Mouse (Mus musculus) ovary, adult 10 weeks (tissue): Measurements from ENCODE around the gene Defb21. TPM values are rescaled to one million over a fixed set of nuclear protein-coding genes. Genes with fewer than 3 reads are reported as not detected.

Source experiments
- polyA plus RNA-seq: library from polyadenylated mRNA; stranded (reverse); fragments of 350-450 nt; fragmentation: Illumina TruSeq; extraction: RNeasy Lipid Tissue Mini Kit (QIAGEN cat#74804); gene quantifications from one replicate; pipeline ENCODE4 v1.2.3, GENCODE M21; 2014

Defb21 gene
- polyA plus RNA-seq: not detected

DNA sequence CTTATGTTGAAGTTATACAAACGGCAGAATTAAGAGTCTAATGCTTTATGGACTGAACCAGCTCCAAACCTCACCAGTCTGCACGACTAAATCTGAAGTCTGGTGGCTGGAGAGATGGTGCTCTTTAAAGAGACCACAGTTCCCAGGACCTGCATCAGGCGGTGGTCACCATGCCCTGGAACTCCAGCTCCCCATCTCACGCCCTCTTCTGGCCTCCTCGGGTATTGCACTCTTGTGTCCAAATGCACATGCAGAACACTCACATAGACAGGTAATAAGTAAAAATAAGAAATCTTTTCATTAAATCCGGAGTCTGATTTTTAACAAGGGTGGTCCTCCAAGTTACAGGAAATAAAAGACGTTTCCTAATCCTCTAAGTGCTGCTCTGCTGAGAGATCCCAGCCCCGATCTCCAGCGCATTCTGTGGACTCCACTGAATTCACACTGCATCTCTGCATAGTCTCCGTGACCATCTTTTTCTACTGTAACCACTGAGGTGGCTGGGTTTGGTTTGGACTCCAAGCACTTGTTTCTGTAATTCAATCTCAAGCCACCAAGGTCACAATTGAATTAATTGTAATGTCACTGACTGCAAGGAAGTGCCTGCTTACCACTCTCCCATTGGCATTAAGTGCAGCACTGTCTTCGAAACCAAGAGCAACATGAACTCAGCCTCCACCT lies at the start of gene Defb21:
Gene Defb21, plus strand, starts transcription at position 631 of the 681 bp plus-strand sequence.

DNA sequence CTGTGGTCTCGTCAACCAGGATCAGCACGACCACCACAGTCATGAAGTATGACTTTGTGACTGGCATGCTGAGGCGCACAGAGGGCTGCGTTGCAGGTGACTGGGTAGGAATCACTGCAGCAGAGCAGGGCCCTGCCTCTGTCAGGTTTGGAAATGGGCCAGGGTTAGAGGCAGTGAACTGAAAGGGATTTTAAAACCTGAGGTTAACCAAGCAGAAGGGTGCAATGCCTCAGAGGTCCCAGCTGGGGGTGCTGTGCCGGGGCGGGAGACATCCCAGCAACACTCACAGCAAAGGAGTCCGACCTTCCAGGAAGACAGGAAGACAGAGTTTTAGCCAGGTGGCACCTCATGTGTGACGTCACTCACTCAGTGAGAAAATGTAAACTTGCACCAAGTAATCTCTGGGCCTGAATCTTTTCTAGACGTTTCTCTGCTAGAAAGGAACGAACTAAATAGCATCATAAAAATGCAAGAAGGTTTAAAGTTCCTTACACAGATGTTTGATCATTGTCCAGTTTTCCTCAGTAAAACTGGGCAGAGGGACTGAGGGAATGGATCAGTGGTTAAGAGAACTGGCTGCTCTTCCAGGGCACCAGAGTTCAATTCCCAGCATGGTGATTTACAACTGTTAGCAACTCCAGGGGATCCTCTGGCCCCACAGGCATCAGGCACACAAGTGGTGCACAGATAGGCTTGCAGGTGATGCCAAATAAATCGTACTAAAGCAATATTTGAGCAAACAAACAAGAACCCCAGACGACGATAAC lies 32.4 kb upstream of the Defb21 start, which contains the start of gene Defb29:
Gene Defb29, minus strand, starts transcription at position 155 of the 767 bp plus-strand sequence.

GRCm38 (mm10) chr2:152569038-152569437 lies 3.5 kb upstream of the Defb21 start, which contains the start of gene Gm17416:
Gene Gm17416 (plus strand): TSS chr2:152569338.

DNA sequence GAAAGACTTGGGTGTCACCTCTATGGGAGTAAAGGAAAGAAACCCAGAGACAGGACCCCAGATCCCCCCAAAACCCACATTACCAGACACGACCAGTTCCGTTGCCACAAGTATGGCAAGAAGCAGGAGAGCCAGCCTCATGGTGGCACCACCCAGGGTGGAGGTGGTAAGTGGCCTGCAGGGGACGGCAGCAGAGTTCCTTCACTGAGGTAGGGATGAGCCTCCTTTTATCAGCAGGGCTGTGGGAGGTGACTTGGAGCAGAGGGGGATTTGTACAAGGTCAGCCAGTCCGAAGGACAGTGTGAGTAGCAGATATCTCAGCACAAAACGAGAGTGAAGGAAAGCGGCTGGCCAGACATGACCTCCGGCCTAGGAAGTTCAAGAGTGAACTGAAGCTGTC lies 7.6 kb downstream of the Defb21 start, which contains the start of gene Defb19:
Gene Defb19, minus strand, starts transcription at position 206 of the 400 bp plus-strand sequence.

GRCm38 (mm10) chr2:152599299-152599698 lies 26.8 kb downstream of the Defb21 start, which contains the start of gene Defb45:
Gene Defb45 (minus strand): TSS chr2:152599399.

DNA sequence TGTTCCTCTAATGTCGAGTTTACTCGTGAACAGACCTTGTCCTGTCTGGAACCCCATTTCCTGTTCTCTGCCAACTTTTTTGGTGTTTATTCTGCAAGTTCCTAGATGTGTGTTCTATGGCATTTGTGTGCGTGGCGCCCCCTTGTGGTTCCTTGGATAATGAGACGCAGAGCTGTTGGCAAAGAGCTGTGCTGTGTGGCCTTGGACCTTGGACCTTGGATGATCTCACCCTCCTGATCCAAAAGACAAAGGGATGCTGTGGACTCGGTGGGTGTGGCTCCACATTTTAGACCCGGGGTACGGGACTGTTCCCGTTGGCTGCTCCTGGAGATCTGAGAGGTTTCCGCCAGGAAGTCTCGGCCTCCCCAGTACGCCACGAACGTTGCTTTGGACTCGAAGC lies 31.5 kb downstream of the Defb21 start, which contains the start of gene Defb36:
Gene Defb36, plus strand, starts transcription at position 271 of the 400 bp plus-strand sequence.

DNA sequence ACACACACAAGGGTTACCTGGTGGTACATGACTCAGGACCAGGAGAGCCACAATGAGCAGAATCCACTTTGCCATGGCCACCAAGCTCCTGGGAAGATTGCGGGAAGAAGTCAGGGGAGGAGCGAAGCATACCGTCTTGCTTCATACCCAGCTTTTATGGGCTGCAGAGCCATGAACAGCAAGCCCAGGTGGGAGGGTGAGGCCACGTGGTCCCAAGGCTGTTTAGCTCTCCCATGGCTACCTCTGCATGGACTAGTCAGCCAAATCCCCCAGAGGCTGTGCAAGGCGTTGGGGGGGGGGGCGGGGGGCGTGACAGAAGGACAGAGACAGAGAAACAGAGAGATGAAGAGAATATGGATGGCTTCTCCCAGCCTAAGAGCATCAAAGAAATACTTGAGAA lies 50.4 kb downstream of the Defb21 start, which contains the start of gene Defb25:
Gene Defb25, minus strand, starts transcription at position 101 of the 400 bp plus-strand sequence.

Other genes starting within 250 kb of the Defb21 start
- gene Rbck1, start 240.1 kb upstream of the Defb21 start, polyA plus RNA-seq: 0.54 TPM
- not detected for gene Trib3, start 228.7 kb upstream of the Defb21 start, polyA plus RNA-seq
- not detected for gene Nrsn2, start 196.1 kb upstream of the Defb21 start, polyA plus RNA-seq
- gene Sox12, start 174.7 kb upstream of the Defb21 start, polyA plus RNA-seq: 3.2 TPM
- gene Zcchc3, start 157.7 kb upstream of the Defb21 start, polyA plus RNA-seq: 12.9 TPM
- gene 6820408C15Rik, start 157.2 kb upstream of the Defb21 start, polyA plus RNA-seq: 4.4 TPM
- gene Defb23, start 108.1 kb upstream of the Defb21 start, polyA plus RNA-seq: not detected
- gene Defb20, start 95.7 kb upstream of the Defb21 start, polyA plus RNA-seq: 4.8 TPM
- not detected for gene Defb22, start 82.6 kb upstream of the Defb21 start, polyA plus RNA-seq
- gene Defb26, start 61.1 kb upstream of the Defb21 start, polyA plus RNA-seq: not detected
- gene Defb28, start 54.5 kb upstream of the Defb21 start, polyA plus RNA-seq: not detected
- not detected for gene Defb29, start 32.6 kb upstream of the Defb21 start, polyA plus RNA-seq
- not detected for gene Gm17416, start 3.4 kb upstream of the Defb21 start, polyA plus RNA-seq
- 21.0 TPM for gene Defb19, start 7.6 kb downstream of the Defb21 start, polyA plus RNA-seq
- gene Defb45, start 26.7 kb downstream of the Defb21 start, polyA plus RNA-seq: not detected
- gene Defb36, start 31.6 kb downstream of the Defb21 start, polyA plus RNA-seq: not detected
- gene Defb25, start 50.3 kb downstream of the Defb21 start, polyA plus RNA-seq: not detected
- 1.5 TPM for gene Rem1, start 54.2 kb downstream of the Defb21 start, polyA plus RNA-seq
- 35.9 TPM for gene H13, start 96.7 kb downstream of the Defb21 start, polyA plus RNA-seq
- 23.2 TPM for gene Mcts2, start 114.3 kb downstream of the Defb21 start, polyA plus RNA-seq
- gene Id1, start 163.5 kb downstream of the Defb21 start, polyA plus RNA-seq: 21.2 TPM
- gene Cox4i2, start 181.4 kb downstream of the Defb21 start, polyA plus RNA-seq: not detected